ENCODE assay signal across 8 mouse cellular contexts in the genomic region with DNA sequence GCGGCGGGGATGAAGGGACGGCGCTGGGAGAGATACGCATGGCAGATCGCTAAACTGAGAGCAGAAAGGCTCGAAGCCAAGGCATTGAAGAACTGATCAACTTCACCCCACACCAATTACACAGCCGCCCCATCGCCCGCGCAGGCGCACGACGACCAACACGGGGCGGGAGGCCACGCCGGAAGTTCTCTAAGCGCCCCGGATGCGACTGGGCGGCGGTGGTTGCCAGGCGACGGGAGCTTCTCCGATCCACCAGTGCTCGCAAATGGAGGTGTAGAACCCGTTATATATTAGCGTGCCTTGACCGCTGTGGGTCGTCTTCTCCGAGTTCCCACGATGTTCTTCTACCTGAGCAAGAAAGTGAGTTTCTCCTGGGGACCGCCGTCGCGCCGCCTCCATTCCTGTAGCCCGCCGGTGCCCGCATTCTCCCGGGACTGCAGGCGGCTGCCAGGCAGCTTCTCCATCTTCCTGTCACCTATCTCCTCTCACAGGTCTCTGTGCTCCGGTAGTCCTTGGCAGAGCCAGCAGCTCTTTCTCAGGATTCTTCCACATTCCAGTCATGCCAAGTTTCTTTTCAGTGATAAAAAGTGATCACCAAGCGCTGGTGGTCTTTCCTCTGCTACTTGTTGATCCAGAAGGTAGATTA. TPM values are rescaled to one million over a fixed set of nuclear protein-coding genes. Genes with fewer than 3 reads are reported as not detected.
DNase-seq lines count a peak whose midpoint lies in the region; ATAC-seq lines count a peak whose summit lies in the region.

A gene (plus strand): TSS at position 73 of the 646 bp plus-strand sequence.

- peak within 1 kb of the TSS; percentile 84 for H3K27ac ChIP-seq in hindbrain, embryonic 13.5 days

- H3K4me2 ChIP-seq in hindbrain, embryonic 13.5 days, result peak within 1 kb of the TSS; percentile 79

- peak within 1 kb of the TSS; percentile 76 for H3K9ac ChIP-seq in hindbrain, embryonic 13.5 days

- peak within 1 kb of the TSS; percentile 70 for H3K4me3 ChIP-seq in hindbrain, embryonic 13.5 days

- no peaks in the 10 kb centered on the region for H3K9me3 ChIP-seq in hindbrain, embryonic 13.5 days

- peak; percentile 95 for DNase-seq in T-cell, adult 2 months (ENCODE audit: low spot score)
- peak; percentile 90 to 95 for DNase-seq in cerebellum, postnatal 25 days
- DNase-seq in frontal cortex, postnatal 14 days (ENCODE audit: low spot score in 2 of 2), result peak; percentile 82 to 86
- peak; percentile 82 to 85 for DNase-seq in layer of hippocampus, postnatal 25 days (ENCODE audit: extremely low spot score in 1 of 2, low spot score in 1 of 2)
- peak; percentile 89 for DNase-seq in lung, postnatal 14 days
- peak; percentile 91 for DNase-seq in ovary, postnatal 36 days (ENCODE audit: low spot score)
- peak; percentile 94 for DNase-seq in thymus, postnatal 14 days

- peaks cover 15% of the 10 kb centered on the region for H3K4me1 ChIP-seq in hindbrain, embryonic 13.5 days (replicated peaks)

- peak; percentile 97 for ATAC-seq in hindbrain, embryonic 13.5 days (ENCODE audit: low FRiP score)

- H3K36me3 ChIP-seq in hindbrain, embryonic 13.5 days, result peaks cover 5% of the 10 kb centered on the region

- peaks cover 3% of the 10 kb centered on the region for H3K27me3 ChIP-seq in hindbrain, embryonic 13.5 days

- under 1% methylated on average over 44 of the region's 45 CpGs for WGBS in hindbrain, embryonic 13.5 days

RNA-seq across cellular contexts. Expression of the gene that starts here (rescaled TPM):
- 19.4 and 20.5 TPM in 2 replicates for polyA plus RNA-seq in hindbrain, embryonic 13.5 days (2015; fragmentation: Nextera tagmentation; extraction: Ambion mirVana)
- 10 to 100 TPM; 41.6 to 45.3 TPM for total RNA-seq in layer of hippocampus, postnatal 25 days (2021)

Comparison
In these comparisons a context has a peak if more than half of its experiments do, and no peak if none do; other contexts are left out.
1. Peak in every context shown above with its lines: DNase-seq, ATAC-seq, H3K4me3 ChIP-seq and H3K27ac ChIP-seq.